Mouse (Mus musculus) limb, embryonic 15.5 days (tissue): ENCODE measurements around the gene Ghrh. TPM values are rescaled to one million over a fixed set of nuclear protein-coding genes. Genes with fewer than 3 reads are reported as not detected.
A peak's percentile ranks its signal among the peaks of the same experiment; 100 is the strongest.

Source experiments
- ATAC-seq: fragments of 200-750 bp; cut with Nextera tagmentation; 2 replicates; pipeline ENCODE4 v1.8.0; 2017; ENCODE audit warnings: low read depth, moderate TSS enrichment; ENCODE audit not compliant: insufficient number of reproducible peaks, low FRiP score, low TSS enrichment
- H3K27ac ChIP-seq: fragments of 300-500 bp; sonication (generic); 2 replicates; pipeline ENCODE4 v1.5.1; 2015; ENCODE audit warnings: moderate library complexity, mild to moderate bottlenecking, inconsistent platforms
- H3K27me3 ChIP-seq: fragments of 300-500 bp; sonication (generic); 2 replicates; pipeline ENCODE4 v1.6.1; 2015; ENCODE audit warnings: inconsistent platforms
- H3K36me3 ChIP-seq: fragments of 300-500 bp; sonication (generic); 2 replicates; pipeline ENCODE4 v1.6.1; 2015; ENCODE audit warnings: inconsistent platforms
- H3K4me1 ChIP-seq: fragments of 300-500 bp; sonication (generic); 2 replicates; pipeline ENCODE4 v1.6.1; 2015; ENCODE audit warnings: inconsistent platforms
- H3K4me2 ChIP-seq: fragments of 300-500 bp; sonication (generic); 2 replicates; pipeline ENCODE4 v1.6.1; 2015; ENCODE audit warnings: mild to moderate bottlenecking, inconsistent platforms
- H3K4me3 ChIP-seq: fragments of 300-500 bp; sonication (generic); 2 replicates; pipeline ENCODE4 v1.5.1; 2015; ENCODE audit warnings: mild to moderate bottlenecking, inconsistent platforms
- H3K9ac ChIP-seq: fragments of 300-500 bp; sonication (generic); 2 replicates; pipeline ENCODE4 v1.6.1; 2015; ENCODE audit warnings: inconsistent platforms
- H3K9me3 ChIP-seq: fragments of 300-500 bp; sonication (generic); 2 replicates; pipeline ENCODE4 v1.6.1; 2016; ENCODE audit warnings: inconsistent platforms
- WGBS: fragments of 180-500 bp; shearing (Covaris S2); methylation state at CpG from one replicate; pipeline ENCODE4 v1.1.7; 2015; 5-methylcytosine and 5-hydroxymethylcytosine counted together
- polyA plus RNA-seq: library from polyadenylated mRNA; unstranded; fragments of >200 nt; fragmentation: Nextera tagmentation; extraction: Ambion mirVana; gene quantifications from 2 replicates; pipeline ENCODE4 v1.2.1, GENCODE M21; 2015

Ghrh gene
- polyA plus RNA-seq, 1 experiment from 2014 or later = not detected

DNA sequence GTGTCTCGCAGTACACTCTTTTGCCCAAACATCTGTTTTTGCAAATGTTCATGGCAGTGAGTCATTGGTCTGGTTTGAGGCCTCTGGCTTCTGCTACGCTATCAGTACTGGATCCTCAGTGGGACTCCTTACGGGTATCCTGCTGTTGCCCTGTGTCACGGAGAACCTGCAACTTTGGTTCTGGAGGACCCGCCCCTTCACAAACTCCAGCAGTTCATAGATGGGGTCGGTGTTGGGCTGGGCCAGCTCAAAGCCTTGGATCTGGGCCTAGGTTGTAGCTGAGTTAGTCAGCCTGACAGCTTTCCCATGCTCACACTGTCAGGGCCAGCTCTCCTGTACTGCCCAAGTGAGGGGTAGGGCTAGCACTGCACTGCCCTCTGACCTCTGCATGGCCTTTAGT, 47.3 kb downstream of the Ghrh start:
- 86% methylated on average over 6 of the region's 6 CpGs for WGBS
- Histone ChIP-seq H3K36me3 (peaks cover 91% of the 10 kb centered on the region), H3K9ac (no peak overlapping the region), H3K4me3 (no peak overlapping the region), H3K27me3 (no peaks in the 10 kb centered on the region), H3K9me3 (no peaks in the 10 kb centered on the region), H3K4me2 (no peak overlapping the region), H3K4me1 (no peaks in the 10 kb centered on the region), H3K27ac (no peak overlapping the region)
- ATAC-seq = no peak

- H3K27ac ChIP-seq = no peak overlapping the region
- H3K9ac ChIP-seq = no peak overlapping the region
- no peak overlapping the region for H3K4me3 ChIP-seq
- peaks cover 93% of the 10 kb centered on the region for H3K36me3 ChIP-seq
- H3K9me3 ChIP-seq = no peaks in the 10 kb centered on the region
- no peak overlapping the region for H3K4me2 ChIP-seq
- H3K4me1 ChIP-seq = no peaks in the 10 kb centered on the region
- 80% methylated on average over 7 of the region's 7 CpGs for WGBS
- no peak for ATAC-seq
- H3K27me3 ChIP-seq = no peaks in the 10 kb centered on the region
Measured at GRCm38 (mm10) chr2:157296105-157296689, 51.1 kb downstream of the Ghrh start.

DNA sequence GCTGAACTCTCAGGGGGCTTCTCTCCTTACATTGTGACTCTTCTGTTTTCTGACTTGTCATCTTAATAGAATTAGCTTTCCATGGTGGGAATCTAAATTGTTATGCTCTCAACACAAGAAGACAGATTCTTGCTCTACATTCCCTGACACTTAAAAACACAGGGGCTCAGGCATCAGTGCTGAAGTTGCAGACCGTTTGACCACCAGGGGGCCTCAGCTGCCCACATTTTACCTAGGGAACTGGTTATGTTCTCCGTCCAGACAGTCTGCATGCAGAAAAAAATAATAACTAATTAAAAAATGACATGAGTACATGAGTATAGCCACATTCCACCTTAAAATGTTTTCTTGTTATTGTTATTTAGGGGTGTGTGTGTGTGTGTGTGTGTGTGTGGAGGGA, 55.2 kb downstream of the Ghrh start:
- WGBS = 11% methylated on average over 2 of the region's 2 CpGs
- Histone ChIP-seq H3K9me3 (no peaks in the 10 kb centered on the region), H3K36me3 (peaks cover 88% of the 10 kb centered on the region), H3K4me1 (peaks cover 3% of the 10 kb centered on the region; the same call in 1 of the 2 replicates), H3K27me3 (no peaks in the 10 kb centered on the region), H3K9ac (no peak overlapping the region), H3K4me3 (no peak overlapping the region), H3K27ac (no peak overlapping the region), H3K4me2 (no peak overlapping the region)
- ATAC-seq = no peak

DNA sequence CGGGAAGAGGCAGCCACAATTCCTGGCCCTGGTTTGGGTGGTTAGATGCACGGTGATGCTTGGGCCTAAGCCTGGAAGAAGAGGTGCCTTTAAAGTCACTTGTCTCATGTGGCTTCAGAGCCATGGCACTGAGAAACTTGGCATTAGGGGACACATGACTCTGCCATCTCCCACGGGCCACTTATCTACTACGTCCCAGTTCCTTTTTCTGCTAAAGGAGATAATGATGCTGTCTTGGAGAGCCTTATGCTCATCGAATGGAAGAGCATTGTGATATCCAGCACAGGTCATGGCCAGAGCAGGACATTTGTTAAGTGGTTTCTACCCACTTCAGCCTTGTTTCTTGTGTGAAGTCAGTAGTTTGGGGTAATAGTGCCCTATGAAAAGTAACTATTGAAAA, 58.3 kb downstream of the Ghrh start:
- H3K27ac ChIP-seq = no peak overlapping the region
- WGBS = 96% methylated on average over 5 of the region's 5 CpGs
- H3K36me3 ChIP-seq = peaks cover 85% of the 10 kb centered on the region

GRCm38 (mm10) chr2:157287542-157287941, 59.8 kb downstream of the Ghrh start:
- H3K9me3 ChIP-seq = no peaks in the 10 kb centered on the region
- no peak overlapping the region for H3K9ac ChIP-seq
- H3K4me3 ChIP-seq = no peak overlapping the region
- peaks cover 81% of the 10 kb centered on the region for H3K36me3 ChIP-seq
- 5% methylated on average over 3 of the region's 3 CpGs for WGBS
- no peaks in the 10 kb centered on the region for H3K27me3 ChIP-seq
- H3K4me1 ChIP-seq = peaks cover 3% of the 10 kb centered on the region; the same call in 1 of the 2 replicates
- no peak overlapping the region for H3K27ac ChIP-seq
- no peak for ATAC-seq
- no peak overlapping the region for H3K4me2 ChIP-seq

More for the DNA sequence above, 58.3 kb downstream of the Ghrh start:
- H3K9me3 ChIP-seq = no peaks in the 10 kb centered on the region
- no peak overlapping the region for H3K4me3 ChIP-seq
- no peak overlapping the region for H3K9ac ChIP-seq
- peaks cover 3% of the 10 kb centered on the region; the same call in 1 of the 2 replicates for H3K4me1 ChIP-seq
- H3K4me2 ChIP-seq = no peak overlapping the region
- ATAC-seq = no peak
- no peaks in the 10 kb centered on the region for H3K27me3 ChIP-seq

- H3K4me2 ChIP-seq = no peak overlapping the region
- WGBS = 92% methylated on average over 6 of the region's 6 CpGs
- H3K4me3 ChIP-seq = no peak overlapping the region
- H3K36me3 ChIP-seq = peaks cover 48% of the 10 kb centered on the region
- peaks cover 19% of the 10 kb centered on the region for H3K4me1 ChIP-seq
- ATAC-seq = no peak
- no peaks in the 10 kb centered on the region for H3K27me3 ChIP-seq
- no peak overlapping the region for H3K9ac ChIP-seq
- H3K27ac ChIP-seq = peak overlapping the region; percentile 33; the same call in 1 of the 2 replicates
- H3K9me3 ChIP-seq = no peaks in the 10 kb centered on the region
Measured at GRCm38 (mm10) chr2:157283321-157283720, 64.0 kb downstream of the Ghrh start.

Other genes with a start within 250 kb of the Ghrh start
- 21.4 and 24.1 TPM in 2 replicates for gene Samhd1, start 212.2 kb downstream of the Ghrh start, polyA plus RNA-seq
- 17.3 and 18.0 TPM in 2 replicates for gene Rbl1, start 143.0 kb downstream of the Ghrh start, polyA plus RNA-seq
- gene Rpn2, start 68.5 kb downstream of the Ghrh start, polyA plus RNA-seq = 342 and 349 TPM in 2 replicates
- 0.36 and 1.0 TPM in 2 replicates for gene Mroh8, start 68.0 kb downstream of the Ghrh start, polyA plus RNA-seq
- 87.6 and 87.9 TPM in 2 replicates for gene Manbal, start 20.1 kb upstream of the Ghrh start, polyA plus RNA-seq
- 14.8 and 18.5 TPM in 2 replicates for gene Src, start 70.9 kb upstream of the Ghrh start, polyA plus RNA-seq
- gene Nnat, start 212.6 kb upstream of the Ghrh start, polyA plus RNA-seq = 233 and 285 TPM in 2 replicates
- gene Blcap, start 223.8 kb upstream of the Ghrh start, polyA plus RNA-seq = 54.3 and 54.5 TPM in 2 replicates